Mouse (Mus musculus) kidney, embryonic 16.5 days (tissue): ENCODE results near the gene Fasl. TPM values are rescaled to one million over a fixed set of nuclear protein-coding genes. Genes with fewer than 3 reads are reported as not detected.

ENCODE experiments used
- polyA plus RNA-seq: library from polyadenylated mRNA; unstranded; fragments of >200 nt; fragmentation: Nextera tagmentation; extraction: Ambion mirVana; gene quantifications from 2 replicates; pipeline ENCODE4 v1.2.1, GENCODE M21; 2015

The Fasl gene
- polyA plus RNA-seq, 1 experiment from 2014 or later: not detected

Other genes with a start within 250 kb of the Fasl start
- gene Suco, start 88.2 kb upstream of the Fasl start, polyA plus RNA-seq: 19.0 and 22.5 TPM in 2 replicates
- 42.5 and 46.7 TPM in 2 replicates for gene Pigc, start 180.7 kb upstream of the Fasl start, polyA plus RNA-seq
- gene 4930558K02Rik, start 191.1 kb upstream of the Fasl start, polyA plus RNA-seq: not detected in 2 replicates